Mouse (Mus musculus) activated CD4-positive, CD25-positive, alpha-beta regulatory T cell, adult 9 weeks (primary cell): ENCODE data around the gene Gm8926. TPM values are rescaled to one million over a fixed set of nuclear protein-coding genes. Genes with fewer than 3 reads are reported as not detected.

Source experiments
- polyA plus RNA-seq: library from polyadenylated mRNA; unstranded; fragments of 100-300 nt; shearing (Covaris generic); gene quantifications from one replicate; pipeline ENCODE4 v1.2.1, GENCODE M21; 2017

Gm8926 gene
- polyA plus RNA-seq, result not detected

DNA sequence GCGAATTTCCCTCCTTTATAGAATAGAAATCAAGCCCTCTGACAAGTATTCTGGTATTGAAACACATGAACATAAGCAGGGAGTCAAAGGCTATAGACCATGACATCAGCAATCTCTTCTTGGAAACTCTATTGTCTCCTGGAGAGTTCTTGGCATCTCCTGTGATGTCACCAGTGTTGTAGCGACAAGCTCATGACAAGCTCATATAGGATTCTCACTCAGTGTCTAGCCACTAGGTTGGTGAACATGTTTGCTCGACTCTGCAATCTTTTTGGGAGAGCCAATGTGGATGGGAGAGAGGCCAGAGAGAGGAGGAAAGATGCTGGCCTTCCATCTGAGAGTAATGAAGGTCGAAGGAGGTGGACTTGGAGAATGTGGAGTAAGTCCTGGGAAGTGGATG is at the start of gene Gm8926:
TSS of gene Gm8926 (plus strand) at position 301 of the 400 bp plus-strand sequence.

Other genes starting within 250 kb of the Gm8926 start
- gene Gm6460, start 175.6 kb upstream of the Gm8926 start, polyA plus RNA-seq, result not detected
- not detected for gene Gm8922, start 88.6 kb upstream of the Gm8926 start, polyA plus RNA-seq
- gene Gm6465, start 75.0 kb downstream of the Gm8926 start, polyA plus RNA-seq, result not detected
- gene 4933402N22Rik, start 147.5 kb downstream of the Gm8926 start, polyA plus RNA-seq, result not detected